Mouse (Mus musculus) right cerebral cortex, postnatal 10 days (tissue): ENCODE results near the gene Dock7.
"Not testable (repeated sequence)": the region's sequence is repeated elsewhere in the genome, so short reads cannot be mapped to it uniquely, and the experiment has no call there.

Experiments
- DNase-seq, 2 experiments: peaks; one replicate each; pipeline ENCODE4 v3.0.0; 2021; ENCODE audit warnings: low spot score in 2 of 2

Dock7 gene

GRCm38 (mm10) chr4:99006319-99006718 is 114.4 kb downstream of the Dock7 start:
- no peak for DNase-seq

GRCm38 (mm10) chr4:99005574-99005973 is 115.1 kb downstream of the Dock7 start:
- DNase-seq = no peak

GRCm38 (mm10) chr4:98993491-98993890 is 127.2 kb downstream of the Dock7 start:
- DNase-seq = no peak

GRCm38 (mm10) chr4:98984701-98985100 is 136.0 kb downstream of the Dock7 start:
- no peak for DNase-seq

- DNase-seq = not testable (repeated sequence)
These were observed 140.7 kb downstream of the Dock7 start for GRCm38 (mm10) chr4:98979976-98980375.

GRCm38 (mm10) chr4:98978693-98979092 is 142.0 kb downstream of the Dock7 start:
- no peak for DNase-seq

- DNase-seq = not testable (repeated sequence)
These were observed 142.4 kb downstream of the Dock7 start for GRCm38 (mm10) chr4:98978288-98978687.

GRCm38 (mm10) chr4:98975741-98976140 is 145.0 kb downstream of the Dock7 start:
- DNase-seq = peak in 1 of 2 experiments; percentile 39

GRCm38 (mm10) chr4:98969946-98970345 is 150.8 kb downstream of the Dock7 start:
- DNase-seq = no peak

- DNase-seq = no peak
These were observed 160.5 kb downstream of the Dock7 start for GRCm38 (mm10) chr4:98960243-98960642.

- DNase-seq = no peak
These were observed 164.7 kb downstream of the Dock7 start for GRCm38 (mm10) chr4:98955986-98956385.

- DNase-seq = no peak
These were observed 170.2 kb downstream of the Dock7 start for GRCm38 (mm10) chr4:98950563-98950962.

- DNase-seq = not testable (repeated sequence)
These were observed 182.5 kb downstream of the Dock7 start for GRCm38 (mm10) chr4:98938210-98938609.

- no peak for DNase-seq
These were observed 184.7 kb downstream of the Dock7 start for GRCm38 (mm10) chr4:98936036-98936435.

GRCm38 (mm10) chr4:98925250-98925781 is 195.4 kb downstream of the Dock7 start:
- DNase-seq = peak in 1 of 2 experiments; percentile 17

- DNase-seq = no peak
These were observed 195.9 kb downstream of the Dock7 start for GRCm38 (mm10) chr4:98924906-98925178.

GRCm38 (mm10) chr4:98924071-98924905 is 196.4 kb downstream of the Dock7 start:
- peak; percentile 34 to 50 for DNase-seq

- peak in 1 of 2 experiments; percentile 88 for DNase-seq
These were observed 197.1 kb downstream of the Dock7 start, which contains the start of gene Usp1 for GRCm38 (mm10) chr4:98923568-98924070. TSS of gene Usp1 (plus strand) at chr4:98923810.

GRCm38 (mm10) chr4:98922643-98923567 is 197.8 kb downstream of the Dock7 start:
- peak; percentile 99 for DNase-seq

GRCm38 (mm10) chr4:98922061-98922642 is 198.6 kb downstream of the Dock7 start:
- DNase-seq = peak; percentile 29 to 45

- no peak for DNase-seq
These were observed 199.8 kb downstream of the Dock7 start for GRCm38 (mm10) chr4:98920896-98921295.

- no peak for DNase-seq
These were observed 202.5 kb downstream of the Dock7 start for GRCm38 (mm10) chr4:98918204-98918603.
